Mouse (Mus musculus) limb, embryonic 15.5 days (tissue): ENCODE data around the gene Atg16l1. TPM values are rescaled to one million over a fixed set of nuclear protein-coding genes. Genes with fewer than 3 reads are reported as not detected.
A peak's percentile ranks its signal among the peaks of the same experiment; 100 is the strongest.
"Not testable (repeated sequence)": the region's sequence is repeated elsewhere in the genome, so short reads cannot be mapped to it uniquely, and the experiment has no call there.

ENCODE experiments used
- ATAC-seq: fragments of 200-750 bp; cut with Nextera tagmentation; 2 replicates; pipeline ENCODE4 v1.8.0; 2017; ENCODE audit warnings: low read depth, moderate TSS enrichment; ENCODE audit not compliant: insufficient number of reproducible peaks, low FRiP score, low TSS enrichment
- H3K27ac ChIP-seq: fragments of 300-500 bp; sonication (generic); 2 replicates; pipeline ENCODE4 v1.5.1; 2015; ENCODE audit warnings: moderate library complexity, mild to moderate bottlenecking, inconsistent platforms
- H3K27me3 ChIP-seq: fragments of 300-500 bp; sonication (generic); 2 replicates; pipeline ENCODE4 v1.6.1; 2015; ENCODE audit warnings: inconsistent platforms
- H3K36me3 ChIP-seq: fragments of 300-500 bp; sonication (generic); 2 replicates; pipeline ENCODE4 v1.6.1; 2015; ENCODE audit warnings: inconsistent platforms
- H3K4me1 ChIP-seq: fragments of 300-500 bp; sonication (generic); 2 replicates; pipeline ENCODE4 v1.6.1; 2015; ENCODE audit warnings: inconsistent platforms
- H3K4me2 ChIP-seq: fragments of 300-500 bp; sonication (generic); 2 replicates; pipeline ENCODE4 v1.6.1; 2015; ENCODE audit warnings: mild to moderate bottlenecking, inconsistent platforms
- H3K4me3 ChIP-seq: fragments of 300-500 bp; sonication (generic); 2 replicates; pipeline ENCODE4 v1.5.1; 2015; ENCODE audit warnings: mild to moderate bottlenecking, inconsistent platforms
- H3K9ac ChIP-seq: fragments of 300-500 bp; sonication (generic); 2 replicates; pipeline ENCODE4 v1.6.1; 2015; ENCODE audit warnings: inconsistent platforms
- H3K9me3 ChIP-seq: fragments of 300-500 bp; sonication (generic); 2 replicates; pipeline ENCODE4 v1.6.1; 2016; ENCODE audit warnings: inconsistent platforms
- WGBS: fragments of 180-500 bp; shearing (Covaris S2); methylation state at CpG from one replicate; pipeline ENCODE4 v1.1.7; 2015; 5-methylcytosine and 5-hydroxymethylcytosine counted together
- polyA plus RNA-seq: library from polyadenylated mRNA; unstranded; fragments of >200 nt; fragmentation: Nextera tagmentation; extraction: Ambion mirVana; gene quantifications from 2 replicates; pipeline ENCODE4 v1.2.1, GENCODE M21; 2015

Atg16l1 gene
- polyA plus RNA-seq, 1 experiment from 2014 or later = 30.0 TPM

- no peaks in the 10 kb centered on the region for H3K4me1 ChIP-seq
- H3K27me3 ChIP-seq = no peaks in the 10 kb centered on the region
- H3K9ac ChIP-seq = no peak overlapping the region
- 73% methylated on average over 7 of the region's 7 CpGs for WGBS
- H3K9me3 ChIP-seq = no peaks in the 10 kb centered on the region
- no peak overlapping the region for H3K27ac ChIP-seq
- no peaks in the 10 kb centered on the region for H3K36me3 ChIP-seq
- no peak for ATAC-seq
- H3K4me3 ChIP-seq = no peak overlapping the region
- no peak overlapping the region for H3K4me2 ChIP-seq
Observed at GRCm38 (mm10) chr1:87813681-87814080, 58.0 kb downstream of the Atg16l1 start.

GRCm38 (mm10) chr1:87824420-87824995 is 68.8 kb downstream of the Atg16l1 start:
- Histone ChIP-seq H3K4me2 (no peak overlapping the region), H3K4me1 (no peaks in the 10 kb centered on the region), H3K36me3 (no peaks in the 10 kb centered on the region), H3K4me3 (no peak overlapping the region), H3K27ac (no peak overlapping the region), H3K27me3 (no peaks in the 10 kb centered on the region), H3K9ac (no peak overlapping the region), H3K9me3 (no peaks in the 10 kb centered on the region)
- no peak for ATAC-seq
- WGBS = 90% methylated on average over 10 of the region's 10 CpGs

- H3K9me3 ChIP-seq = no peaks in the 10 kb centered on the region
- H3K27me3 ChIP-seq = no peaks in the 10 kb centered on the region
- H3K9ac ChIP-seq = no peak overlapping the region
- no peak overlapping the region for H3K4me3 ChIP-seq
- H3K27ac ChIP-seq = no peak overlapping the region
- 86% methylated on average over 5 of the region's 5 CpGs for whole genome bisulfite sequencing
- H3K36me3 ChIP-seq = no peaks in the 10 kb centered on the region
- no peaks in the 10 kb centered on the region for H3K4me1 ChIP-seq
- ATAC-seq = no peak
- no peak overlapping the region for H3K4me2 ChIP-seq
Observed at GRCm38 (mm10) chr1:87825281-87825680, 69.6 kb downstream of the Atg16l1 start.

GRCm38 (mm10) chr1:87825991-87826390 is 70.3 kb downstream of the Atg16l1 start:
- 84% methylated on average over 6 of the region's 6 CpGs for WGBS
- H3K4me2 ChIP-seq = no peak overlapping the region
- no peak overlapping the region for H3K4me3 ChIP-seq
- H3K27ac ChIP-seq = no peak overlapping the region
- H3K36me3 ChIP-seq = no peaks in the 10 kb centered on the region
- H3K9me3 ChIP-seq = no peaks in the 10 kb centered on the region
- ATAC-seq = no peak
- no peaks in the 10 kb centered on the region for H3K4me1 ChIP-seq
- H3K9ac ChIP-seq = no peak overlapping the region
- no peaks in the 10 kb centered on the region for H3K27me3 ChIP-seq

GRCm38 (mm10) chr1:87826474-87826873 is 70.8 kb downstream of the Atg16l1 start:
- 68% methylated on average over 2 of the region's 2 CpGs for WGBS

GRCm38 (mm10) chr1:87827476-87827875 is 71.8 kb downstream of the Atg16l1 start:
- H3K9me3 ChIP-seq, H3K4me3 ChIP-seq, H3K27ac ChIP-seq, H3K36me3 ChIP-seq, H3K9ac ChIP-seq, H3K27me3 ChIP-seq, H3K4me1 ChIP-seq, ATAC-seq, H3K4me2 ChIP-seq: not testable (repeated sequence)
- WGBS = 79% methylated on average over 1 of the region's 1 CpGs

More at GRCm38 (mm10) chr1:87826474-87826873, 70.8 kb downstream of the Atg16l1 start:
- H3K27me3 ChIP-seq = no peaks in the 10 kb centered on the region
- no peaks in the 10 kb centered on the region for H3K9me3 ChIP-seq
- no peak overlapping the region for H3K4me2 ChIP-seq
- H3K4me3 ChIP-seq = no peak overlapping the region
- no peak overlapping the region for H3K27ac ChIP-seq
- no peaks in the 10 kb centered on the region for H3K4me1 ChIP-seq
- no peak overlapping the region for H3K9ac ChIP-seq
- ATAC-seq = no peak
- no peaks in the 10 kb centered on the region for H3K36me3 ChIP-seq

- Histone ChIP-seq H3K9ac (no peak overlapping the region), H3K9me3 (no peaks in the 10 kb centered on the region), H3K4me2 (no peak overlapping the region), H3K27me3 (no peaks in the 10 kb centered on the region), H3K27ac (no peak overlapping the region), H3K36me3 (no peaks in the 10 kb centered on the region), H3K4me3 (no peak overlapping the region), H3K4me1 (no peaks in the 10 kb centered on the region)
- WGBS = 74% methylated on average over 9 of the region's 9 CpGs
- no peak for ATAC-seq
Observed at GRCm38 (mm10) chr1:87828185-87828584, 72.5 kb downstream of the Atg16l1 start.

- WGBS = 54% methylated on average over 7 of the region's 7 CpGs
- H3K4me1 ChIP-seq = no peaks in the 10 kb centered on the region
- H3K27ac ChIP-seq = no peak overlapping the region
- no peak overlapping the region for H3K4me2 ChIP-seq
- H3K9me3 ChIP-seq = no peaks in the 10 kb centered on the region
- H3K27me3 ChIP-seq = no peaks in the 10 kb centered on the region
- no peak for ATAC-seq
- no peak overlapping the region for H3K4me3 ChIP-seq
- no peaks in the 10 kb centered on the region for H3K36me3 ChIP-seq
- no peak overlapping the region for H3K9ac ChIP-seq
Observed at GRCm38 (mm10) chr1:87828926-87829580, 73.4 kb downstream of the Atg16l1 start.

- Histone ChIP-seq H3K9me3 (no peaks in the 10 kb centered on the region), H3K27me3 (no peaks in the 10 kb centered on the region), H3K4me1 (no peaks in the 10 kb centered on the region), H3K4me3 (no peak overlapping the region), H3K27ac (no peak overlapping the region), H3K9ac (no peak overlapping the region), H3K4me2 (no peak overlapping the region), H3K36me3 (no peaks in the 10 kb centered on the region)
- WGBS = 44% methylated on average over 6 of the region's 6 CpGs
- no peak for ATAC-seq
Observed at GRCm38 (mm10) chr1:87829621-87830211, 74.0 kb downstream of the Atg16l1 start.

GRCm38 (mm10) chr1:87836453-87836852 is 80.8 kb downstream of the Atg16l1 start:
- WGBS = 53% methylated on average over 1 of the region's 1 CpGs
- H3K27ac ChIP-seq = no peak overlapping the region
- H3K27me3 ChIP-seq = no peaks in the 10 kb centered on the region
- no peak overlapping the region for H3K4me3 ChIP-seq
- no peaks in the 10 kb centered on the region for H3K9me3 ChIP-seq
- 0 out of 2 replicates have a peak, but pooled peaks cover 4% of the 10 kb centered on the region for H3K4me1 ChIP-seq
- no peaks in the 10 kb centered on the region for H3K36me3 ChIP-seq
- no peak overlapping the region for H3K4me2 ChIP-seq
- H3K9ac ChIP-seq = no peak overlapping the region
- no peak for ATAC-seq

GRCm38 (mm10) chr1:87837018-87837417 is 81.3 kb downstream of the Atg16l1 start:
- ATAC-seq = 0 out of 2 replicates have a peak, but pooled peaks have one; percentile 58
- Histone ChIP-seq H3K9ac (no peak overlapping the region), H3K27ac (no peak overlapping the region), H3K36me3 (no peaks in the 10 kb centered on the region), H3K4me3 (no peak overlapping the region), H3K27me3 (no peaks in the 10 kb centered on the region), H3K9me3 (no peaks in the 10 kb centered on the region), H3K4me2 (no peak overlapping the region), H3K4me1 (0 out of 2 replicates have a peak, but pooled peaks cover 4% of the 10 kb centered on the region)
- 39% methylated on average over 5 of the region's 5 CpGs for WGBS

- H3K36me3 ChIP-seq = no peaks in the 10 kb centered on the region
- no peak overlapping the region for H3K4me3 ChIP-seq
- 55% methylated on average over 11 of the region's 11 CpGs for WGBS
Observed at GRCm38 (mm10) chr1:87840411-87841208, 84.9 kb downstream of the Atg16l1 start.

More at GRCm38 (mm10) chr1:87840411-87841208, 84.9 kb downstream of the Atg16l1 start:
- ATAC-seq = no peak
- Histone ChIP-seq H3K27me3 (no peaks in the 10 kb centered on the region), H3K27ac (no peak overlapping the region), H3K4me1 (0 out of 2 replicates have a peak, but pooled peaks cover 4% of the 10 kb centered on the region), H3K9ac (no peak overlapping the region), H3K9me3 (no peaks in the 10 kb centered on the region), H3K4me2 (no peak overlapping the region)
